Mouse (Mus musculus) skeletal muscle tissue, adult 2 months (tissue): Measurements from ENCODE around the gene Slc17a6.
A peak's percentile ranks its signal among the peaks of the same experiment; 100 is the strongest.

ENCODE experiments used
- DNase-seq: peaks from one replicate; pipeline ENCODE4 v3.0.0-alpha.2; 2012; ENCODE audit warnings: low read depth, low spot score

The Slc17a6 gene

DNA sequence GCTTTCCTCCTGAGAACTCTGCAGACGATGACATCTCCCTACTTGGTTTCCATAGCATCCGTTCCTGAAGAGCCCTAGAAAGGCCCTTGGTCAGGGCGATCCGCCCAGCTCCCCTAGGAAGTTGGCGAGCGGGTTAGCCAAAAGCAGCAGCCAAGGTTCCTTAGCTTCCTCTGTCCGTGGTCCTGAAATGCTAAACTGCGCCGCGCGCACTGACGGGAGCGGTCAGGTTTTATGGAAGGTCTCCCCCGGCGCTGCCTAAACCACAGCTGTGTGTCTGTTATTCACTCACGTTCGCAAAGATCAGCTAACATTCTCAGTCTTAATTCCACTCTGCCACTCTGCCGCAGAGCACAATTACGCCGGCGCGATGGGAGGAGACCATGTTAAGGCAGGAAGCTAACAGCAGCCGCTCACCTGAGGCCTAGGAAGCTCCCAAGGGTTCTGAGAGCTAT lies at the start of gene Slc17a6:
Slc17a6 (plus strand) TSS at position 313 of the 452 bp plus-strand sequence.
- DNase-seq = peak; percentile 16

DNA sequence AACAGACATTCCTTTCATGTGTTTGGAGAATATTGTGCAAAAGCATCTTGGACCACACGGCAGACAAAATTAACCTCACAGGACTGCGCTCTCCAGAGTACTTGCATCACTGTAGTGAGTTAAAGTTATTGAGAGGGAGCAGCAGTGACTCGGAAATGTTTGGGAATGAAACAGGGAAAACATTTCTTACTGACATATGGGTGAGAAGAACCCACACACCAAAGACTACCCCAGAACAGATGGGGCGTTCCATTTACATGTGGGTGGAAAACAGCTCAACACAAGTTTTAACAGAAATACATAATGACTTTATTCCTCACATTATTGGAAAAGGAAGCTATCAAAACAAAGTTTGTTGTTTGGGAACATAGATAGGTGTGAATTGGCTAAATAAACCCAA lies 21.8 kb upstream of the Slc17a6 start:
- DNase-seq = no peak

DNA sequence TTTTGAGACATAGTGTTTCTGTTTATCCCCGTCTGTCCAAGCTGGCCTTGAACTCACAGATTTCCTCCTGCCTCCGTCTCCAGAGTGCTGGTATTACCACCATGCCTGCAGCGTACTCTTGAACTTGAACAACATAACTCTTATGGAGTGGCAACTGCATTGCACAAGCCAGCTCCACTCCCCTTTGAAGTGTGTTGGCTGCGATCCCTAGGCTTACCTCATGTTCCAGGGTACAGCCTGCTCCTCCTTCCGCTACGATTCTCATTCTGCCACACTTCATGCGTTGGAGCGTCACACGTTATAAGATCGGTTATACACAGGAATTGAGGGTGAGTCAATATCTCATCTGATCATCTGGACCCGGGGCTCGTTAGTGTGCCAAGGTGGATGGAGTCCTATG lies 18.1 kb upstream of the Slc17a6 start:
- DNase-seq = no peak

DNA sequence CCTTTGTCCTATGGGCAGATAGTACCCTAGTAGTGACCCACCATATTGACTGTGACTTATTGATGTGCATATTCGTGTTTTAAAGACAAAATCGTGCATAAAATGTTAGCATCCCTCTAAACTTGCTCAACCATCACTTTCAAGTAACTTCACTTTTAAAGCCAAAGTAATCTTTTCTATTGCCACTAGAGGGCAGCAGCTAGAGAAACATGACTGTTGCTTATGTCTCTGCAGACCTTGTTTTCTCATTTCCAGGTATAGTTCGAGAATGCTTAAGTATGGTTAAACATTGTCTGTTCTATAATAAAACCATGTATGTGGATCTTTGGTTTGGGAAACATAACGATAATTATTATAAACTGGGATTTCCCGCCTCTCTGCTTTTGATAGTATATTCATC lies 7.4 kb upstream of the Slc17a6 start:
- no peak for DNase-seq

DNA sequence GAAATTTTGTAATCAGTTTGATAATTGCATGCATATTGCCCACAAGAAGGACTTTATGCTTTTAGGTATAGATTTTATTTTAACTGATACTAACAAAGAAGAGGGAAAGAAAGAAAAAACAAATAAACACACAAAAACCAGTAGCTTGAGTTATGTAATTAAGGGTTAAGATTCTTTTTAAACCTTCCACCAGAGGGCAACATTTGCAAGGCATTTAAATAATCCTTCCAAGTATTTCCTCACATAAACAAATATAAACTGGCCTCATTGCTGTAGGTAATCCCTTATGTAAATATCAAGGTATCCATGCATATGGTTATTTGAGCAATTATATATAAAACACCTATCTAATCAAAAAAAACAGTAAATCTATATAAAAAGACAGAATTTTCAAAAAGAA lies 3.9 kb upstream of the Slc17a6 start:
- no peak for DNase-seq

DNA sequence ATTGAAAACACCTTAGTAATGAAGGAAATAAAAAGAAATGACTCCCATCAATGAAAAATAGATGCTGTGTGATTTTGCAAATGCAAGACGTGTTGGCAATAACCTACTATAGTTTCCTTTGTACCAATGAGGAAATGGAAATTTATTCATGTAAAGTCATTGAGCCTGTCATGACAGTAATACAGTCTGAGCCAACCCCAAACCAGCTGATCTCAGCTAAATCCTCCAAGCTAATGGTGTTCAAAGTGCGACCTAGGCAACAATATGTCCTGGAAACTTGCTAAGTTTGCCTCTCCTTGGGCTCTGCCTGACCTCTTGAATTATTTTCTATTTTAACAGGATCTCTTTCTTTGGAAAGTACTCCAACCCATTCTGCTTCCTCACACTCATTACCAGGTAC lies 3.4 kb upstream of the Slc17a6 start:
- no peak for DNase-seq

DNA sequence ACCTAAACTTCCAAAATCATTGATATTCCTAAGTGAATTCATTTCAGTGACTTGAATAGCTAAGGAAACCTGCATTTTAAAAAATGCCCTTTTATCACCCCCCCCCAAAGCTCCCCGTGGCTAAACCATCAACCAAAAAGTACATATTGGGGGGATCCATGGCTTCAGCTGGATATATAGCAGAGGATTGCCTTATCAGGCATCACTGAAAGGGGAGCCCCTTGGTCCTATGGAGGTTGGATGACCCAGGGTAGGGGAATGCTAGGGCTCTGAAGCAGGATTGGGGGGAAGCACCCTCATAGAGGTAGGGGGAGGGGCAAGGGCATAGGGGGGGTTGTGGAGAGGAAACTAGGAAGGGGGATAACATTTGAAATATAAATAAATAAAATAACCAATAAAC lies 1.8 kb upstream of the Slc17a6 start:
- DNase-seq = no peak

DNA sequence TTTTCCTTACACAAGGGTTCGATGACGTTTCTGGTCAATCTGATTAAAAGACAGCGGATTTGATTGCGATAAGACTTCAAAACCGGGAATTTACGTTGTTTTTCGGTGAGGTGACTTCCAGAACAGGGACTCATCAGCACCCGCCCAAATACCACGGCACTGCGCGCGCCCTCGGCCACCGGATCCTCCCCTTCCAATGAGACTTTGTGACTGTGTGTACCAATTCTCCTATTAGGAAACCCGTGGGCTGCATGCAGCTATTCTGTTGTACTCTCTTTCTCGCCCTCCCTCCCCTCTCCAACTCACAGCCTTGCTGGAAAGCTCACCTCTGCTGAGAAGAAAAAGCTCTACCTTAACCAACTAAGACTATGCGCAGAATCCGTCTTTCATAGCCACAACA lies 390 bp downstream of the Slc17a6 start:
- DNase-seq = no peak

DNA sequence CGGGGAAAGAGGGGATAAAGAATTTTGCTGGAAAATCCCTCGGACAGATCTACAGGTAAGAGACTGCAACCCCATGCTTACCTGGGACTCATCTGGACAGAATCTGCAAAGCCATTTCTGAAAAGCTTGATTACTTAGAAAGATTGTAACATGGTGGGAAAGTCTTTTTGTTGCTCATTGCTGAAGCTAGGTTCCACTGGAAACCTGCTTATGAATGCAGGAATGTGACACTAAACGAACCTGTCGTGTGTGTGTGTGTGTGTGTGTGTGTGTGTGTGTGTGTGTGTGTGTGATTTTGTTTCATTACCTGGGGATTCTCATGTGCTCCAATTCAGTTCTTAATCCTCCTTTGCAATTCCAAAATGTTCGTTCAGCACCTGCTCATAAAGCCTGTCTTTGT lies 860 bp downstream of the Slc17a6 start:
- no peak for DNase-seq

DNA sequence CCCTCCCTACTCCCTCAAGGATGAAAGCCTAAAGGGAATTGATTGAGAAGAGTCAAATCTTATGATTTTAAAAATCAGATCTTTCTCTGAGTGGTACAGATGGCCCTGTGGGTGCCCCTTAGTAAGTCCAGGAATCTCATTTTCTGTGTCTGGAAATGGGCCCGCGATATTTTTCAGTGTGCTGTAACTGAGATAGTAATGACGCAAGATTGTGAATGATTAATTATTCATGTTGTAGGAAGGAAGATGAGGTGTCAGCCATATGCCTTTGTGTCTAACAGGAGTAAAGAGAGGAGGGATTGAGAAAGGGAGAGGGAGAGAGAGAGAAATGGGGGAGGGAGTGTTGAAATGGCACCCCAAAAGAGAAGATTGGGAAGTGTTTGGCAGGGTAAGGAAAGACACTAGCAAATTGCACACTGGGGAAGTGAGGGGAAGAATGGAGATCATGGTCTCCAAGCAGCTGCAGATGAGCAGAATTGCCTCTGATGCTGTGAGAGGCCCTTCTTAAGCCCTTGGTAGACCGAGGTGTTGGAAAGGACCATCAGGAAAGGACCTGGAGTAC lies 2.6 kb downstream of the Slc17a6 start:
- no peak for DNase-seq

DNA sequence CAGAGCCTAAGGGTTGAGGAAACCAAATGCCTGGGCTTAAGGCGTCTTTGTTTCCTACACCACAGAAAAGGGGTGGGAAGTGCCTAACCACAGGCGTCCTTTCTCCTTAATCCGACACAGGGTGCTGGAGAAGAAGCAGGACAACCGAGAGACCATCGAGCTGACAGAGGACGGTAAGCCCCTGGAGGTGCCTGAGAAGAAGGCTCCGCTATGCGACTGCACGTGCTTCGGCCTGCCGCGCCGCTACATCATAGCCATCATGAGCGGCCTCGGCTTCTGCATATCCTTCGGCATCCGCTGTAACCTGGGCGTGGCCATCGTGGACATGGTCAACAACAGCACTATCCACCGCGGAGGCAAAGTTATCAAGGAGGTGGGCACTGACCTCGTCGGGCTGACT lies 3.4 kb downstream of the Slc17a6 start:
- DNase-seq = no peak

DNA sequence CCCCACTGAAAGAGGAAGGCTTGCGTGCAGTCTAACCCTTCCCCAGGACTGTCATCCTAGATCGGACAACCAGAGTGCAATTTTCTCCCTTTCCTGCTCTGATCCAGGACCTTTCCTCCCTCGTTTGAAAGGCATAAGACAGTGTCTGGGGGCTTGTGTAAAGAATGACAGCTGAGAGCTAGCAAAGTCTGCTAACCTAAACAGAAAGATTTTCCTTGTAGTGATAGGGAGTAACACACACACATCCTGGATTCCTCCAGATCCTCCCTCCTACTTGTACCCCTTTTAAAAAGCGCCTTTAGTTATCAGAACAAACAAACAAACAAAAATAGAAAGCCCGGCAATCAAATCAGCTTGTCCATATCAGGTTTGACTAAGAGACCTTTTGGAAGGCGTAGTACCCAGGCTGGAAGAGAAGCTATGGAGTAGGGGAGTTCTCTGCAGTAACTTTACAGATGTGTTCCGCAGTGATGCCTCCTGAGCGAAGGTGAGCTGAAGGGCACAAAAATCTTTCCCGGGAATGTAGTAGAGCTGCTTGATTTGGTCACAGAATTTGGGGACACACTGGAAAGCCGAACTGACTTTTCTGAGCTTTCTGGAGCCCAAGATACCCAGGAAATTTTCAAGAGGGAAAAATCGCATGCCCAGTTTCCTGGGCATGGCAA lies 3.9 kb downstream of the Slc17a6 start:
- DNase-seq = no peak

DNA sequence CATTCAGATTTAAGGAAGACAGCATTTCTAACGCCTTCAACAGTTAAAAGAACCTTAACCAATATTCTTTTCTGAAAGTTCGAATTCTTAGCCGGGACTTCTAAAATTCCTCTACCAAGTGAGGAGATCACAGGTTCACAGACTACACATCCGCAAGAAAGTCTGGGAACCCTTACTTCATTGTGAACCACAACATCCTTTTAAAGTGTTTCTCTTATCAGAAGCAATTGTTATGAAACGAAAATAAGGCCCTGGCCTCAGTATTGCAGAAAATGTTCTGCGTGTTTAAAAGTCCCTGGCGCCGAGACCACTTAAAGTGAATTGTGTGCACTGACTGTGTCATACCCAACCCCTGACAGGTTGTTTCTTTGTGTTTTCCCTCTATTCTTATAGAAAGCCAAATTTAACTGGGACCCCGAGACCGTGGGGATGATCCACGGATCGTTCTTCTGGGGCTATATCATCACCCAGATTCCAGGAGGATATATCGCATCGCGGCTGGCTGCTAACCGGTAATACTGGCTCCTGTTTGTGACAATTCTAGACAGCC lies 4.7 kb downstream of the Slc17a6 start:
- no peak for DNase-seq

DNA sequence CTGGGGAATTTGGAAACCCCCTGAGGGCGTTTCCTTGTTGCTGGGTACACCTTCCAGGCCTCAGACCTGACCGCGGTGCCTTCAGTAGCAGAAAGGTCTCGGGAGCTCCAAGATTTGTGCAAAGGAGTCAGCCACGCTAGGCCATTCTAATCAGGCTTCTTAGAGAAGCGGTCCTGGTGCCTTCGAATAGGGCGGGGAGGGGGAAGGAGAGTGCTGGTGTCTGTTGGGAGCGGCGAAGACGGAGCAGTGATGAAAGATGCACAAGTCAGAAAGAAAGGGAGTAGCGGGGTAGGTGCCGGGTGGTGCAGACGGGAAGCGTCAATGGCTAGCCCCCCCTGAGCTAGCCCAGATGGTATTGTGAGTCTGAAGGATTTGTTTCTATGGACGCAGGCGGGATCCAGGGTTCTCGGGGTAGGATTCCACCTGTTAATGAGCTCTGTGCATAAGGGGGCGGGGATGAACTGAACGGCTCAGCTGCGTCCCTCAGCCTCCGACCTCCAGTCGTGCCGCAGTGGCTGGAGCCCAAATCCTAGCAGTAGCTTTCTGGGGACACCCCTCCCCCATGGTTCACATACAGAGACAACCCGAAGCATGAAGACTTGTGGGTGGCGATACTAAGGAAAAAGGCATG lies 5.3 kb downstream of the Slc17a6 start:
- no peak for DNase-seq

DNA sequence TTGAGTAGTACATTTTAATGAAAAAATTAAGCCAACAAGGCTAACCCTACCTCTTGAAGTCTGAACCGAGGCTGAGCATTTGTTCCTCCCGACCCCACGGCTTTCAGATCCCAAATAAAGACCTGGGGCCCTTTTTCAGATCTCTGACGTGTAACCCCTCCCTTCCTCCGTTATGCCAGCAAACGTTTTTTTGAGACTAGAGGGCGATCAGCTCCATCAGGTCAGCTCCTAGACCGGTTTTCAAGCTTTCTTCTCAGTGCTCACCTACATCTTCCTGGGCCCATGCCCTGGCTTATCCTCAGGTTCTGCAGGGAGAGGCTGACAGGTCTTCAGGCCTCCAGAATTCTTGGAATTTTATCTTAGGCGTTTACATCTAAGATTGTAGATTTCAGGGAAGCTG lies 5.9 kb downstream of the Slc17a6 start:
- DNase-seq = no peak

DNA sequence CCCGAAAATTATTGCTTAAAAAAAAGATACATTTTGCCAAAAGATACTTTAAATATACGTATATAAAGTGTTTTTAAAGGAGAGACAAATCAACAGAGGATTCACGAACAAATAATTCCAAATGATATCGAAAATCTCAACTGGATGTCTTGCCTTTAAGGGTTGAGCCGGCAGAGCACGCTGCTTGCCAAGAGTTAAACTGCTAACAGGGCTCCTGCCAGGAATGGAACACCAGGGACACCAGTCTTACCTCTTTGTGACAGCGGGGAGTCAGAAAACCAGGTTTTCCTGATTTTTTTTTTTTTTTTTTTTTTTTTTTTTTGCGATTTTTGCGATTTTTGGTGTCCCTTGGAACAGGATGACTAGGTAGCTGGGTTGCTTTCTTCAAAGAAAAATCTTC lies 6.5 kb downstream of the Slc17a6 start:
- no peak for DNase-seq

DNA sequence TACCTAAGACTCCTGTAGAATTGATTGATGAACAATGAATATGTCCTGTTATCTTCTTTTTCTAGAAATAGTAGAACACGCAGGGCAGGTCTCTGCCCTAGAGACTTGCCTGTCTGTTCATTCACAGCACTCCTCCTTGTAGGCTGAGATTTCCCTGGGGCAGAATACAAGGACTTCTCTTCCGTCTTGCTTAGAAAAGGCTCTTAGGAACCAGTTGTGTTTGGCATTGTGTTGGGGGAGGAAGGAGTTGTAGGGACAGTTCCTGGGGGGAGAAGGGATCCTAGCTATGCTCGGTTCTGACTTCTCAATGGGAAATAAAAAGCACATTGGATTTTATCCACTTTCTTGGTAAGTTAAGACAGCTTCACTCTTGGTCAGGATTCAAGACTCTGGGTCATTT lies 7.4 kb downstream of the Slc17a6 start:
- no peak for DNase-seq

DNA sequence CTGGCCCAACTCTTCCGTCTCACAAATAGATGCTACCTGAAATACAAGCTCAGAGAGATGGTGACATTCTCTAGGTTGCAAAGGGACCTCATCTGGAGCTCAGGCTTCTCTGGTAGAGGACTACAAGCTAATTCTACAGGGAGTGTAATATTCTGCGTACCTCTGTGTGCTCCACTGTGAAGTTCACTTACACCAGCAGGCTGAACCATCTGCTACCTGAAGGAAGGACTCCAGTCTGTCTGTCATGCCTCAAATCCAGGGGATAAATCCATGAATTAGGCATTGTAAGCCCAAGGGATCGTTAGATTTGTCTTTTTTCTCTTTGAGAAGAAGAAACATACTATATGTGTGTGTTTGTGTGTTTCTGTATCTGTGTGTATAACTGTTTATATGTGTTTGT lies 9.4 kb downstream of the Slc17a6 start:
- DNase-seq = no peak

DNA sequence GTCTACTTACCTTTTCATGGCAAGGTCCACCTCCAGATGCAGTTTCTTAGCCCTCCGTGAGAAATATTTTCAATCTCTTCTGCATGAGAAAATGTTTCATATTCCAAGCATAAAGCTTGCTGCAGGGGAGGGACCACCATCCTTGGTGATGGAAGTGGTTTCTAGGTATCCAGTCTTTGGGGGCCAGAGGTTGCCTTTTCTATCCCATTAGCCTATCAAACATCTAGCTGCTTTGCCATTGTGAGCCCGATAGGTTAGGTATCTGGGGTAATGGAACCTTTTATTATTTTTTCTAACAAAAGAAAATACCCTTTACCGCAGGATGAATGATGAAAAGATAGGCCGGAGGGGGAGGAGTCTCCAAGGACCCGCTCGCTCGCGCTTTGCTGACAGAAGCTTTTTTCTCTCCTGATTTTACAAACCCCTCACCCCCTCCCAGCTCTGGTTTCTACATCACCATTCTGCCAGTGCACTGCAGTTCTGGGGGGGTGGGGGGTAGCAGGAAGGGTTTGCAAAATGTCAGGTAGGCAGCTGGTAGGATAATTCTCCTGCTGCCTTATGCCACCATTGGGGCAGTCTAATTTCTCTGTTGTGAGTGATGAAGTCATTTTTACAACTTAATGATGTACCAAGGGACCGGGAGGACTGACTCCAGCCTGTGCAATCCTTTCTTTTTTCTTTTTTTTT lies 10.9 kb downstream of the Slc17a6 start:
- no peak for DNase-seq

DNA sequence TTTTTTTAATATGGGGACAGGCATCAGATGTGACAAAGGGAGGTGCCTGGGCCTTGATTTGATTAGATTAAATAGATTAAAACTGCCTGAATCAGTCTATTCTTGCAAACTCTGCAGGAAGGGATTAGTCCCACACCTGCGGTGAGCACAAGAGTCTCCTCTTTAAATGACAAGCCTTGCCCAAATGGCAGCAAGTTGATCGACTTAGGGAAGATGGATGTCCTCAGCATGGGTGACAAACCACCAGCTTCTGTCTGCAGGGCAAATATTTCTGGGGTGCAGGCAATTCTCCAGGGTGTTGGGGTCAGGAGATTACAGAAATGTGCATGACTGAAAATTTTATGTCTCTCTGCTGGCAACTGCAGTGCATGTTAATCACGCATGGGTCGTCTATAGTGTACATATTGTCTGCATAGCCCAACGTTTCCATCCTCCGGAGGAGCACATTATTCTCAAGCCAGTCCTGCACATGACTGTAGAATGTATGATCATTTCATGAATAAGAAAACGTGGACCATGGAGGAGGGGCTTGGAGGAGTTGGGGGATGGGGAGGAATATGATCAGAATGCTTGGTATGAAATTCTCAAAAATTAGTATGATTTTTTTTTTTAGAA lies 11.5 kb downstream of the Slc17a6 start:
- no peak for DNase-seq

DNA sequence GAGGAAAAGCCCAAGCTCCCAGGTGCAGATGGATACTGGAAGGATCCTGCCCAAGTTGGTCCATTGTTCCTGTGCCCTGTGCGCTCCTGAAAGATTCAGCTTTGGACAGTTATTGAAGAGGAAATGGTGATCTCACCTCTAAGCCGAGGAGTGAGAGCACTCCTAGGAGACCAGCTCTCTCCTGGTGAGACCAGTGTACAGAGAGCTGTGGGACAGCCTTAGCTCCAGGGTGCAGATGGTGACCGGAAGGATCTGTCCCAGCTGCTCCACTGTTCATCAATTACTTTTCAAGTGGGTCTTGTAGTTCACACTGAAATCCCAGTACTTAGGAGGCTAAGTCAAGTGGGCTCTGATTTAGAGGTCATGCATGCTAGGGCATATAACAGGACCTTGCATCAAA lies 35.3 kb downstream of the Slc17a6 start:
- no peak for DNase-seq

DNA sequence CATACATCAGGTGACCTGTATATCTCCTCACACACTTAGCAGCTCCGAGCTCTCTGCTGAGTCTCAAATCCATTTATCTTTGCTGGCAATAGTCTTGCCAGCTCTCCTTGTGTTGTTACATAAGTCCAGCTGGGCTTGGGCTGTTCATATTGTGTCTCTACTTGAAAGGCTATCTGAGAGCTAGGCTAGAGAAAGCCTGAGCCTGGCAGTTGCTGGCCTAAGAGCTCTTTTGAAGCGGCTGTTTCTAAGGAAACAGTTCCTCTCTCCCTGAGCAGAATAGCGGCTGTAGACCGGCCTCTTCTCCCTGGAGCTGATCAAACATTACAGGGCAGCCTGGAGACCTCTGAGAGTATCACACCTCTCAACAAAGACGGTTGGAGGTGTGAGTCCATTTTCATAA lies 40.6 kb downstream of the Slc17a6 start:
- no peak for DNase-seq
